Mouse (Mus musculus) activated CD4-positive, CD25-positive, alpha-beta regulatory T cell (primary cell): ENCODE results near the gene Spr. TPM values are rescaled to one million over a fixed set of nuclear protein-coding genes. Genes with fewer than 3 reads are reported as not detected.

Experiments
- polyA plus RNA-seq, 2 experiments: library from polyadenylated mRNA; unstranded; fragments of 100-300 nt; shearing (Covaris generic); gene quantifications; one replicate each; pipeline ENCODE4 v1.2.1; 2017

Spr gene
- 10 to 100 TPM; 62.5 to 65.0 TPM for polyA plus RNA-seq

DNA sequence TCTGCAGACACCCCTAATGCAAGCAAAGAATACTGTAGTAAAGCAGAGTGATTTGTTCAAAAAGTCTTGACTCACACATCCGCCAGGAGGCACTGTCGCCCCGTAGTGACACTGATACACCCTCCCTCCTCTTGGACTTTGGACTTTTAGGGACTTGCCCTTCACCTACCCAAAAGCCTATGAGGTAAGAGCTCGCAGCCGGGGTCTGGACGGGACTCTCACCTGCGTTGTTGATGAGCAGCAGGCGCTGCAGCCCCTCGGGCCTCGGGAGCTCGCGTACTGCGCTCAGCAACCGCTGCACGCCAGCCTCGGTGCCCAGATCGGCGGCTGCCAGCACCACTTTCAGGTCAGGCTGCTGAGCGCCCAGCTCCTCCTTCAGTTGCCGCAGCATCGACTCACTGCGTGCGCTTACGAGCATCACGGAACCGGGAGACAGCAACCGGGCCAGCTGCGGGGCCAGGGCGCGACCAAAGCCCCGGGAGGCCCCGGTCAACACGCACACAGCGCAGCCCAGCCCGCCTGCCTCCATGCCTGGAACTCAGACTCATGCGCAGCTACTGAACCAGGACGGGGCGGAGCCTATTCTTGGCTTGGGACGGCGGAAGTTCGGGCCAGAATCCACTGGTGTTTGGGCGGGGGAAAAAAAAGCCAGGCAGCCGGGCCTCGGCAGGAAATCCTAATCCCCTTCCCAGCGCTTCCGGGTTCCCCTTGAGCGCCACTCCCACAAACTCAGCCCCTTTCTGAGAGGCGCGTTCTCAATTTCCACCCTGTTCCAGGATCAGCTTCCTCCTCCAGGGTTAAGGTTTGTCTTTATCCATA is at the start of gene Spr:
Gene Spr, minus strand, starts transcription at position 550 of the 819 bp plus-strand sequence.

Other genes with a start within 250 kb of the Spr start
- gene Exoc6b, start 68.3 kb downstream of the Spr start, polyA plus RNA-seq = 10 to 100 TPM; 16.2 to 16.7 TPM
- not detected for gene Emx1, start 49.7 kb upstream of the Spr start, polyA plus RNA-seq
- 1 to 10 TPM in 1 of 2 experiments, under 1 TPM in 1; 0.55 to 1.6 TPM for gene Sfxn5, start 195.7 kb upstream of the Spr start, polyA plus RNA-seq
- under 1 TPM; 0.24 to 0.52 TPM for gene Rab11fip5, start 236.9 kb upstream of the Spr start, polyA plus RNA-seq